Mouse (Mus musculus) CH12.LX (cell line): ENCODE data around the gene Bmp8b. TPM values are rescaled to one million over a fixed set of nuclear protein-coding genes. Genes with fewer than 3 reads are reported as not detected.

Source experiments
- DNase-seq: peaks from one replicate; pipeline ENCODE4 v3.0.0-alpha.2; 2013; ENCODE audit errors: extremely low read depth
- H3K27ac ChIP-seq: 2 replicates; pipeline ENCODE4 v1.5.1; 2012; ENCODE audit warnings: low read depth, mild to moderate bottlenecking, control low read depth, moderate library complexity; ENCODE audit not compliant: insufficient read depth
- H3K27me3 ChIP-seq: replicated peaks from 2 replicates; pipeline ENCODE3; 2012; ENCODE audit warnings: inconsistent platforms
- H3K36me3 ChIP-seq, 2 experiments: replicated peaks in 1 of 2; 2 replicates each; pipeline versions ENCODE3 to v1.6.1; 2012; ENCODE audit warnings: inconsistent platforms in 1 of 2, low read length in 1 of 2, mild to moderate bottlenecking in 1 of 2, mixed read lengths in 1 of 2, moderate library complexity in 1 of 2; ENCODE audit not compliant: control insufficient read depth in 1 of 2, insufficient read depth in 1 of 2
- H3K4me1 ChIP-seq, 2 experiments: 2 replicates each; pipeline ENCODE4 v1.6.1; 2012; ENCODE audit warnings: inconsistent platforms in 1 of 2, moderate library complexity in 1 of 2; ENCODE audit not compliant: insufficient read depth in 2 of 2, control insufficient read depth in 1 of 2
- H3K4me2 ChIP-seq: 2 replicates; pipeline ENCODE4 v1.6.1; 2012; ENCODE audit warnings: low read depth, mild to moderate bottlenecking, control low read depth; ENCODE audit not compliant: poor library complexity, insufficient read depth, severe bottlenecking
- H3K4me3 ChIP-seq, 3 experiments: fragments of 150-350 bp in 1 of 3; sonication (generic) in 1 of 3; replicated peaks in 1 of 3; 2 replicates each; pipeline versions ENCODE3 to v1.5.1; 2011 to 2012; ENCODE audit warnings: low read depth in 2 of 3, low read length in 2 of 3, mild to moderate bottlenecking in 2 of 3, moderate library complexity in 2 of 3, control low read depth in 1 of 3, improper control_type of control experiment in 1 of 3, inconsistent platforms in 1 of 3, mixed read lengths in 1 of 3; ENCODE audit not compliant: poor library complexity in 1 of 3
- H3K79me2 ChIP-seq: replicated peaks from 2 replicates; pipeline ENCODE4 v1.6.1; 2012; ENCODE audit warnings: mild to moderate bottlenecking, moderate library complexity; ENCODE audit not compliant: control insufficient read depth, poor library complexity, insufficient read depth, severe bottlenecking; ENCODE audit errors: extremely low read depth
- H3K9ac ChIP-seq: 2 replicates; pipeline ENCODE4 v1.6.1; 2012; ENCODE audit warnings: low read depth, mild to moderate bottlenecking, control low read depth, moderate library complexity; ENCODE audit not compliant: insufficient read depth
- H3K9me3 ChIP-seq: replicated peaks from 2 replicates; pipeline ENCODE3; 2012; ENCODE audit warnings: low read length, inconsistent platforms, mixed read lengths
- CHD1 ChIP-seq: IDR thresholded peaks from 2 replicates; pipeline ENCODE4 v1.6.1; 2012; ENCODE audit warnings: low read depth, low read length, improper control_type of control experiment, inconsistent platforms
- CHD2 ChIP-seq: IDR thresholded peaks from 2 replicates; pipeline ENCODE4 v1.6.1; 2011; ENCODE audit warnings: low read length, improper control_type of control experiment
- CTCF ChIP-seq, 2 experiments: IDR thresholded peaks in 1 of 2; conservative IDR thresholded peaks in 1 of 2; 2 replicates each; pipeline ENCODE4 v1.5.1; 2011 to 2012; ENCODE audit warnings: low read depth in 2 of 2, low read length in 2 of 2, improper control_type of control experiment in 1 of 2, inconsistent platforms in 1 of 2, mild to moderate bottlenecking in 1 of 2, moderate library complexity in 1 of 2
- E2F4 ChIP-seq: IDR thresholded peaks from 2 replicates; pipeline ENCODE4 v1.6.1; 2011; ENCODE audit warnings: low read depth, low read length, improper control_type of control experiment; ENCODE audit not compliant: insufficient replicate concordance
- ELF1 ChIP-seq: IDR thresholded peaks from 2 replicates; pipeline ENCODE4 v1.6.1; 2014; ENCODE audit warnings: low read depth, mild to moderate bottlenecking, inconsistent platforms, low read length, improper control_type of control experiment
- ETS1 ChIP-seq: conservative IDR thresholded peaks from 2 replicates; pipeline ENCODE4 v1.6.1; 2012; ENCODE audit warnings: low read depth, mild to moderate bottlenecking, inconsistent platforms, low read length, improper control_type of control experiment, moderate library complexity
- GABPA ChIP-seq: IDR thresholded peaks from 2 replicates; pipeline ENCODE4 v1.6.1; 2012; ENCODE audit warnings: low read depth, low read length, improper control_type of control experiment, inconsistent platforms; ENCODE audit not compliant: insufficient replicate concordance
- IRF4 ChIP-seq: IDR thresholded peaks from 2 replicates; pipeline ENCODE4 v1.6.1; 2014; ENCODE audit warnings: low read depth, mild to moderate bottlenecking, inconsistent platforms, low read length, improper control_type of control experiment
- JUN ChIP-seq: IDR thresholded peaks from 2 replicates; pipeline ENCODE4 v1.6.1; 2011; ENCODE audit warnings: low read depth, mild to moderate bottlenecking, low read length, improper control_type of control experiment, moderate library complexity; ENCODE audit not compliant: insufficient read depth
- KAT2A ChIP-seq: IDR thresholded peaks from 2 replicates; pipeline ENCODE4 v1.6.1; 2012; ENCODE audit warnings: low read length, improper control_type of control experiment, inconsistent platforms; ENCODE audit not compliant: insufficient replicate concordance
- MAX ChIP-seq: IDR thresholded peaks from 2 replicates; pipeline ENCODE4 v1.6.1; 2011; ENCODE audit warnings: low read length, improper control_type of control experiment
- MAZ ChIP-seq: IDR thresholded peaks from 2 replicates; pipeline ENCODE4 v1.6.1; 2012; ENCODE audit warnings: low read depth, mild to moderate bottlenecking, inconsistent platforms, low read length, improper control_type of control experiment, moderate library complexity
- MXI1 ChIP-seq: IDR thresholded peaks from 2 replicates; pipeline ENCODE4 v1.6.1; 2011; ENCODE audit warnings: mild to moderate bottlenecking, low read depth, low read length, improper control_type of control experiment
- MYC ChIP-seq: IDR thresholded peaks from 2 replicates; pipeline ENCODE4 v1.6.1; 2011; ENCODE audit warnings: low read depth, mild to moderate bottlenecking, improper control_type of control experiment, low read length
- NELFE ChIP-seq: IDR thresholded peaks from 2 replicates; pipeline ENCODE4 v1.6.1; 2011; ENCODE audit warnings: low read depth, low read length, improper control_type of control experiment
- NRF1 ChIP-seq: IDR thresholded peaks from 2 replicates; pipeline ENCODE4 v1.6.1; 2014; ENCODE audit warnings: low read depth, mild to moderate bottlenecking, inconsistent platforms, low read length, improper control_type of control experiment, moderate library complexity
- PAX5 ChIP-seq: IDR thresholded peaks from 2 replicates; pipeline ENCODE4 v1.6.1; 2012; ENCODE audit warnings: low read length, inconsistent platforms, mixed read lengths
- RAD21 ChIP-seq: IDR thresholded peaks from 2 replicates; pipeline ENCODE4 v1.6.1; 2011; ENCODE audit warnings: low read depth, mild to moderate bottlenecking, low read length, improper control_type of control experiment, moderate library complexity
- RCOR1 ChIP-seq: conservative IDR thresholded peaks from 2 replicates; pipeline ENCODE4 v1.6.1; 2012; ENCODE audit warnings: low read depth, mild to moderate bottlenecking, inconsistent platforms, low read length, improper control_type of control experiment
- TBP ChIP-seq: conservative IDR thresholded peaks from 2 replicates; pipeline ENCODE4 v1.6.1; 2011; ENCODE audit warnings: low read depth, low read length, improper control_type of control experiment
- TCF12 ChIP-seq: IDR thresholded peaks from 2 replicates; pipeline ENCODE4 v1.6.1; 2014; ENCODE audit warnings: low read depth, mild to moderate bottlenecking, inconsistent platforms, low read length, improper control_type of control experiment
- UBTF ChIP-seq: IDR thresholded peaks from 2 replicates; pipeline ENCODE4 v1.6.1; 2012; ENCODE audit warnings: low read depth, mild to moderate bottlenecking, inconsistent platforms, low read length, improper control_type of control experiment, moderate library complexity
- USF1 ChIP-seq: IDR thresholded peaks from 2 replicates; pipeline ENCODE4 v1.6.1; 2014; ENCODE audit warnings: low read depth, mild to moderate bottlenecking, inconsistent platforms, low read length, improper control_type of control experiment
- USF2 ChIP-seq: conservative IDR thresholded peaks from 2 replicates; pipeline ENCODE4 v1.6.1; 2011; ENCODE audit warnings: low read depth, low read length, improper control_type of control experiment
- ZMIZ1 ChIP-seq: IDR thresholded peaks from 2 replicates; pipeline ENCODE4 v1.6.1; 2012; ENCODE audit warnings: low read depth, mild to moderate bottlenecking, inconsistent platforms, low read length, improper control_type of control experiment
- ZNF384 ChIP-seq: IDR thresholded peaks from 2 replicates; pipeline ENCODE4 v1.6.1; 2012; ENCODE audit warnings: low read depth, low read length, improper control_type of control experiment, inconsistent platforms
- dilution Hi-C: fragments of 300-500 bp; cut with MboI; formaldehyde crosslinking; loops from 2 replicates; pipeline ENCODE4 v1.14.3; 2020; ENCODE audit warnings: low sequenced_read_pairs; ENCODE audit not compliant: extremely low pct_unique_long_range_greater_than_20kb, extremely low pct_ligation_motif_present
- in situ Hi-C: fragments of 300-500 bp; cut with MboI; formaldehyde crosslinking; loops from 3 replicates; pipeline ENCODE4 v1.14.3; 2019; ENCODE audit warnings: low sequenced_read_pairs, low pct_ligation_motif_present, low pct_unique_long_range_greater_than_20kb, mixed read lengths
- polyA plus RNA-seq: library from polyadenylated mRNA; unstranded; fragments of >175 nt; gene quantifications from 2 replicates; pipeline ENCODE4 v1.2.1, GENCODE M21; 2012; ENCODE audit warnings: low read depth; ENCODE audit not compliant: insufficient read length
- total RNA-seq, 2 experiments: library from RNA; depleted of rRNA; stranded (reverse); fragments of 300-350 nt in 1 of 2; fragments of >200 nt in 1 of 2; gene quantifications; 2 replicates each; pipeline ENCODE4 v1.2.3; 2012 to 2014

Gene Bmp8b
- total and polyA plus RNA-seq, 3 experiments, result not detected

- H3K4me3 ChIP-seq, result no peak overlapping the region
- no peak overlapping the region for H3K27ac ChIP-seq
- H3K9me3 ChIP-seq, result no peaks in the 10 kb centered on the region
- H3K79me2 ChIP-seq, result no peaks in the 10 kb centered on the region
- no peak overlapping the region for H3K9ac ChIP-seq
- H3K27me3 ChIP-seq, result no peaks in the 10 kb centered on the region
- no peak for DNase-seq
- no peaks in the 10 kb centered on the region for H3K4me1 ChIP-seq
- no peak overlapping the region for H3K4me2 ChIP-seq
- TF ChIP-seq JUN (no peak), ELF1 (no peak), CTCF (conservative IDR thresholded peaks at IDR 0.05 in 1 of 2, IDR thresholded peaks at IDR 0.05 in 1 of 2; ENCODE audit: low read depth in 2 of 2, low read length in 2 of 2) (no peak), ZNF384 (no peak), E2F4 (no peak), MXI1 (no peak), KAT2A (no peak), PAX5 (no peak), RCOR1 (no peak), ETS1 (no peak), MAX (no peak), TBP (no peak), ZMIZ1 (no peak), GABPA (no peak), NELFE (no peak), CHD1 (no peak), TCF12 (no peak), RAD21 (no peak), MAZ (no peak), MYC (no peak)
- in situ Hi-C loops (no loop called here), dilution Hi-C loops (no loop called here)
- peaks cover 29 to 46% of the 10 kb centered on the region in 2 experiments for H3K36me3 ChIP-seq
Measured at GRCm38 (mm10) chr4:123057957-123058356, 47.0 kb upstream of the Bmp8b start.

- dilution Hi-C loops (no loop called here), in situ Hi-C loops (no loop called here)
- DNase-seq, result no peak
- TF ChIP-seq GABPA (no peak), TCF12 (no peak), NRF1 (no peak), CHD2 (no peak), USF2 (no peak), USF1 (no peak), UBTF (no peak), MAZ (no peak), MXI1 (no peak), E2F4 (no peak), IRF4 (no peak), ETS1 (no peak)
- no peak overlapping the region for H3K27ac ChIP-seq
- no peak overlapping the region for H3K4me2 ChIP-seq
- H3K9ac ChIP-seq, result no peak overlapping the region
- no peaks in the 10 kb centered on the region for H3K4me1 ChIP-seq
- peaks cover 0 to 8% of the 10 kb centered on the region in 2 experiments for H3K36me3 ChIP-seq
- H3K79me2 ChIP-seq, result no peaks in the 10 kb centered on the region
- H3K9me3 ChIP-seq, result no peaks in the 10 kb centered on the region
- peaks cover 1% of the 10 kb centered on the region for H3K27me3 ChIP-seq
- no peak overlapping the region for H3K4me3 ChIP-seq
Measured at GRCm38 (mm10) chr4:123061744-123062143, 43.2 kb upstream of the Bmp8b start.
